Mouse (Mus musculus) C2C12 (cell line): ENCODE data around the gene Lrrc18. TPM values are rescaled to one million over a fixed set of nuclear protein-coding genes. Genes with fewer than 3 reads are reported as not detected.

ENCODE experiments used
- H3K27me3 ChIP-seq: one replicate; pipeline ENCODE4 v1.6.1; 2011; ENCODE audit not compliant: control insufficient read depth, insufficient read depth, insufficient read length
- H3K36me3 ChIP-seq: one replicate; pipeline ENCODE4 v1.6.1; 2011; ENCODE audit not compliant: control insufficient read depth, insufficient read depth
- H3K4me3 ChIP-seq: one replicate; pipeline ENCODE4 v1.5.1; 2011; ENCODE audit warnings: mild to moderate bottlenecking, control low read depth; ENCODE audit not compliant: poor library complexity, insufficient read depth, severe bottlenecking
- H3K79me2 ChIP-seq: one replicate; pipeline ENCODE4 v1.6.1; 2011; ENCODE audit not compliant: control insufficient read depth, insufficient read depth
- H3K79me3 ChIP-seq: one replicate; pipeline ENCODE4 v1.6.1; 2011; ENCODE audit warnings: low read depth, control low read depth
- H3ac ChIP-seq: one replicate; pipeline ENCODE3; 2011; ENCODE audit warnings: low read depth; ENCODE audit not compliant: control insufficient read depth, insufficient read length
- CEBPB ChIP-seq: IDR thresholded peaks from one replicate; pipeline ENCODE4 v1.6.1; 2011; ENCODE audit warnings: low read depth, mild to moderate bottlenecking, control low read depth, moderate library complexity
- CTCF ChIP-seq: IDR thresholded peaks from one replicate; pipeline ENCODE4 v1.5.1; 2011; ENCODE audit not compliant: control insufficient read depth, insufficient read depth, insufficient read length
- FOSL1 ChIP-seq: IDR thresholded peaks from one replicate; pipeline ENCODE4 v1.8.0; 2011; ENCODE audit warnings: mild to moderate bottlenecking, low read length; ENCODE audit not compliant: poor library complexity, insufficient read depth, severe bottlenecking
- MAX ChIP-seq: IDR thresholded peaks from one replicate; pipeline ENCODE4 v1.6.1; 2011; ENCODE audit warnings: mild to moderate bottlenecking, control low read depth
- MYOD1 ChIP-seq: IDR thresholded peaks from one replicate; pipeline ENCODE4 v1.6.1; 2011; ENCODE audit warnings: low read depth; ENCODE audit not compliant: control insufficient read depth, insufficient read length
- MYOG ChIP-seq: IDR thresholded peaks from one replicate; pipeline ENCODE4 v1.6.1; 2011; ENCODE audit not compliant: control insufficient read depth, insufficient read length; ENCODE audit errors: extremely low read depth
- USF1 ChIP-seq: IDR thresholded peaks from one replicate; pipeline ENCODE4 v1.6.1; 2011; ENCODE audit warnings: low read depth, mild to moderate bottlenecking, control low read depth, moderate library complexity
- polyA plus RNA-seq: library from polyadenylated mRNA; unstranded; fragments of >200 nt; fragmentation: generic; extraction: Trizol; gene quantifications from one replicate; pipeline ENCODE4 v1.2.1, GENCODE M21; 2012; ENCODE audit warnings: missing spikeins

Gene Lrrc18
- polyA plus RNA-seq, 1 experiment, result not detected

- Histone ChIP-seq H3K79me2 (no peaks in the 10 kb centered on the region), H3K79me3 (no peaks in the 10 kb centered on the region), H3ac (no peak overlapping the region), H3K27me3 (peaks cover 32% of the 10 kb centered on the region), H3K4me3 (no peak overlapping the region), H3K36me3 (no peaks in the 10 kb centered on the region)
- TF ChIP-seq MAX, result no peak
- TF ChIP-seq USF1, result no peak
- TF ChIP-seq CTCF, result no peak
- TF ChIP-seq FOSL1, result no peak
- no peak for TF ChIP-seq CEBPB
- no peak for TF ChIP-seq MYOD1
- TF ChIP-seq MYOG, result no peak
Measured at GRCm38 (mm10) chr14:32964742-32965141, 26.4 kb upstream of the Lrrc18 start.

- Histone ChIP-seq H3K79me2 (no peaks in the 10 kb centered on the region), H3K4me3 (no peak overlapping the region), H3K27me3 (peaks cover 25% of the 10 kb centered on the region), H3K36me3 (no peaks in the 10 kb centered on the region), H3K79me3 (no peaks in the 10 kb centered on the region), H3ac (no peak overlapping the region)
- TF ChIP-seq CTCF, result no peak
- no peak for TF ChIP-seq MAX
- no peak for TF ChIP-seq CEBPB
- no peak for TF ChIP-seq FOSL1
- no peak for TF ChIP-seq MYOG
- no peak for TF ChIP-seq USF1
- no peak for TF ChIP-seq MYOD1
Measured at GRCm38 (mm10) chr14:32970700-32971099, 20.5 kb upstream of the Lrrc18 start.

- H3K79me3 ChIP-seq, result no peaks in the 10 kb centered on the region
- H3K79me2 ChIP-seq, result no peaks in the 10 kb centered on the region
- no peak overlapping the region for H3ac ChIP-seq
- no peak for TF ChIP-seq MAX
- no peak for TF ChIP-seq MYOD1
- no peak for TF ChIP-seq CTCF
- no peak for TF ChIP-seq USF1
- TF ChIP-seq MYOG, result no peak
- no peak for TF ChIP-seq CEBPB
- TF ChIP-seq FOSL1, result no peak
- H3K27me3 ChIP-seq, result peaks cover 35% of the 10 kb centered on the region
- H3K36me3 ChIP-seq, result no peaks in the 10 kb centered on the region
- H3K4me3 ChIP-seq, result no peak overlapping the region
Measured at GRCm38 (mm10) chr14:32984176-32984738, 6.9 kb upstream of the Lrrc18 start.

- Histone ChIP-seq H3K4me3 (no peak overlapping the region), H3K27me3 (peaks cover 35% of the 10 kb centered on the region), H3K79me3 (no peaks in the 10 kb centered on the region), H3K79me2 (no peaks in the 10 kb centered on the region), H3K36me3 (no peaks in the 10 kb centered on the region), H3ac (no peak overlapping the region)
- TF ChIP-seq USF1 (no peak), CTCF (no peak), MYOD1 (no peak), MYOG (no peak), FOSL1 (no peak), MAX (no peak), CEBPB (no peak)
Measured at GRCm38 (mm10) chr14:32986659-32987058, 4.5 kb upstream of the Lrrc18 start.

GRCm38 (mm10) chr14:32994954-32995636, 3.9 kb downstream of the Lrrc18 start:
- Histone ChIP-seq H3K79me3 (no peaks in the 10 kb centered on the region), H3K79me2 (no peaks in the 10 kb centered on the region), H3K36me3 (no peaks in the 10 kb centered on the region), H3ac (no peak overlapping the region), H3K4me3 (no peak overlapping the region), H3K27me3 (peaks cover 8% of the 10 kb centered on the region)
- TF ChIP-seq CTCF, result no peak
- TF ChIP-seq FOSL1, result no peak
- peak; percentile 21 for TF ChIP-seq USF1
- no peak for TF ChIP-seq MAX
- TF ChIP-seq CEBPB, result no peak
- no peak for TF ChIP-seq MYOD1
- TF ChIP-seq MYOG, result no peak
